Mouse (Mus musculus) heart, embryonic 11.5 days (tissue): ENCODE measurements at regions not wholly inside any gene's neighbourhood (a gene's known extent, or its start where the extent isn't known, plus 50 kb on each side); places are given as distances from the start of the nearest gene placed in this dataset.

Source experiments
- ATAC-seq: fragments of 200-750 bp; cut with Nextera tagmentation; replicated peaks from 2 replicates; pipeline ENCODE4 v1.8.0; 2017; ENCODE audit warnings: moderate library complexity; ENCODE audit not compliant: insufficient number of reproducible peaks, low FRiP score, low TSS enrichment
- H3K27ac ChIP-seq: fragments of 300-500 bp; sonication (generic); 2 replicates; pipeline ENCODE4 v1.5.1; 2014; ENCODE audit warnings: mild to moderate bottlenecking, low read depth, low read length
- H3K27me3 ChIP-seq: fragments of 300-500 bp; sonication (generic); 2 replicates; pipeline ENCODE4 v1.6.1; 2014; ENCODE audit warnings: mild to moderate bottlenecking, low read length, mixed read lengths; ENCODE audit not compliant: control insufficient read depth, insufficient read depth
- H3K36me3 ChIP-seq: fragments of 300-500 bp; sonication (generic); 2 replicates; pipeline ENCODE4 v1.6.1; 2014; ENCODE audit warnings: mild to moderate bottlenecking, low read length, moderate library complexity, mixed read lengths; ENCODE audit not compliant: control insufficient read depth, insufficient read depth
- H3K4me1 ChIP-seq: fragments of 300-500 bp; sonication (generic); 2 replicates; pipeline ENCODE4 v1.6.1; 2014; ENCODE audit warnings: low read length; ENCODE audit not compliant: control insufficient read depth, insufficient read depth
- H3K4me2 ChIP-seq: fragments of 300-500 bp; sonication (generic); 2 replicates; pipeline ENCODE4 v1.6.1; 2014; ENCODE audit warnings: mild to moderate bottlenecking, moderate library complexity
- H3K4me3 ChIP-seq: fragments of 300-500 bp; sonication (generic); 2 replicates; pipeline ENCODE4 v1.5.1; 2014; ENCODE audit warnings: low read depth, low read length
- H3K9ac ChIP-seq: fragments of 300-500 bp; sonication (generic); 2 replicates; pipeline ENCODE4 v1.6.1; 2014; ENCODE audit warnings: mild to moderate bottlenecking, low read depth, low read length, moderate library complexity
- H3K9me3 ChIP-seq: fragments of 300-500 bp; sonication (generic); replicated peaks from 2 replicates; pipeline ENCODE4 v1.6.1; 2016; ENCODE audit warnings: low read length; ENCODE audit not compliant: control insufficient read depth
- WGBS: fragments of 180-500 bp; shearing (Covaris S2); extraction: QIAGEN DNeasy Blood & Tissue Kit; methylation state at CpG from one replicate; pipeline ENCODE4 v1.1.7; 2014; ENCODE audit not compliant: insufficient replicate concordance; 5-methylcytosine and 5-hydroxymethylcytosine counted together

DNA sequence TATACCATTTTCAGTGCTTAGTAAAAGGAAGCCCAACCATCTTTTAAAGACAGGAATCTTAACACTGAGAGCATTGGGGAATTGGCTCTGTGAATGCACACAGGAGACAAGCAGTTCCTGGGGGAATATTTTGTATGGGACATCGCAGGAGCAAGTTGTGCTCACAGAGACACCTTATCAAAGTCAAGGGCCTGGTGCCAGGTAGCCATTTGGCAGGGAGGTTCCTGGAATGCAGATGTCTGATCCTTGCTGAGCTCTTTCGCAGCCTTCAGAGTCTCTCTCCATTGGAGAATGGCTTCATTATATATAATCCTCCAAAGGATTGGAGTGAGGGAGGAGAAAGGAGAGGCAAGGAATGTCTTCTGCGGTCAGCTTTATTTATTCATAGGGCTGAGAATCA, 62.6 kb upstream of the Dock1 start:
- ATAC-seq: no peak
- H3K4me2 ChIP-seq: no peak overlapping the region
- H3K36me3 ChIP-seq: no peaks in the 10 kb centered on the region
- WGBS: 46% methylated on average over 3 of the region's 3 CpGs
- H3K9me3 ChIP-seq: no peaks in the 10 kb centered on the region
- no peaks in the 10 kb centered on the region for H3K4me1 ChIP-seq
- no peak overlapping the region for H3K4me3 ChIP-seq
- no peak overlapping the region for H3K9ac ChIP-seq
- H3K27me3 ChIP-seq: no peaks in the 10 kb centered on the region
- H3K27ac ChIP-seq: no peak overlapping the region

DNA sequence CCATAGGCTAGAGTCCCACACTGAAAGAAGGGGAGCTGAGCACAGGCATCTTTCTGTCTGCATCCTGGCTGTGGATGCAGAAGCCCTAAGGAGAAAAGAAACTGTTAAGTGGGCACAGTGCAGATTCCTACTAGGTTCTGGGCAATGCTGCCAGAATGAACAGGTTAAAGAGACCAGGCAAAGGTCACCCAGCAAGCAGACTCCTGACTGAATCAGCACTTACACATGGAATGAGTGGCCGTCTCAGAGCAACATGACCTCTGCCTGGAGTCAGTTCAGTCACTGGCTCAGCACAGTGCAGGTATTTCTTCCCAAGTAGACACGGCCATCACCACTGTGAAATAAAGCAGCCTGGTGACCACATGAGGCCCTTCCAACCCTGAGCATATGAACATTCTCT, 60.3 kb upstream of the Dock1 start:
- WGBS: 40% methylated on average over 2 of the region's 2 CpGs

DNA sequence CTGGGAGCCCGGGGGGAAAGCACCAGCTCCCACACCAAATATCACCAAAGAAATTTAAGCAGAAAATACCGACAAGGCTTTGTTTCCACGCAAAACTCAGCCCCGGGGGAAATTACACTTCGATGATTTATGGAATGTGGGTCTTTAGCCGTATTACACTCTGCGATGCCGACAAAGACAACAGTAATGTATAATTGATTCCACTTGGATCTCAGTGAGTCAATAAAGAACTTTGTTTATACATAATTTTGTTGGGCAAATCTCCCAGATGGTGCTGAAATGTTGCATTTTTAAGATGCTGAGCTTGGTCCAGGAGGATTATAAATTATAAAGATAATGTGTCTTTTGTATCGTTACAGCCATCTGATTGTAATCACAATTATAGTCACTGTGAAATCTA, 59.1 kb upstream of the Dock1 start:
- H3K36me3 ChIP-seq: no peaks in the 10 kb centered on the region
- 87% methylated on average over 9 of the region's 9 CpGs for WGBS
- H3K27ac ChIP-seq: no peak overlapping the region
- H3K9me3 ChIP-seq: no peaks in the 10 kb centered on the region
- no peaks in the 10 kb centered on the region for H3K4me1 ChIP-seq
- ATAC-seq: no peak
- H3K4me3 ChIP-seq: no peak overlapping the region
- no peak overlapping the region for H3K9ac ChIP-seq
- H3K27me3 ChIP-seq: no peaks in the 10 kb centered on the region
- no peak overlapping the region for H3K4me2 ChIP-seq

More for the DNA sequence above, 60.3 kb upstream of the Dock1 start:
- Histone ChIP-seq H3K27ac (no peak overlapping the region), H3K4me2 (no peak overlapping the region), H3K9ac (no peak overlapping the region), H3K4me3 (no peak overlapping the region), H3K9me3 (no peaks in the 10 kb centered on the region), H3K27me3 (no peaks in the 10 kb centered on the region), H3K36me3 (no peaks in the 10 kb centered on the region), H3K4me1 (no peaks in the 10 kb centered on the region)
- no peak for ATAC-seq

DNA sequence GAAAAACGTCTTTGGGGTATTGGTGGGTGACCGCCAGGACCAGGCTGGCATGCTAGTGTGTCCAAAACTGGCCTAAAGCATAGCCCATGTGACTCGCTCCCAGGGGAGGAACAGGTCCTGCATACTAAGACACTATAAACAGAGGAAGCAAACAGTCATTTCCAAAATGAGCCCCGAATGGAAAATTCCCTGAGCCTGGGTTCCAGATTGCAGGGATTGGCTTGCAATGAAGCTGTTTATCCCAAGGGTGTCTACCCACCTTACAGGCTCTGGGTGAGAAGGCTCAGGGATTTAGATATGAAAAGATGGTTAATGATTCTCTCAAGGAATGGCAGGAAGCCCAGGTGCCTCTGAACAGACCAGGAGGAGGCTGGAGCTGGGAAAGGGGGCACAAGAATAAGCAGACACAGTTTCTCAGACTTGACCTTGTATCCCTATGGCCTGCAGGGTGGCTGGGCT, 58.2 kb upstream of the Dock1 start:
- no peak for ATAC-seq
- Histone ChIP-seq H3K4me3 (no peak overlapping the region), H3K4me2 (no peak overlapping the region), H3K4me1 (no peaks in the 10 kb centered on the region), H3K9ac (no peak overlapping the region), H3K36me3 (no peaks in the 10 kb centered on the region), H3K9me3 (no peaks in the 10 kb centered on the region), H3K27ac (no peak overlapping the region), H3K27me3 (no peaks in the 10 kb centered on the region)
- 86% methylated on average over 4 of the region's 4 CpGs for WGBS

DNA sequence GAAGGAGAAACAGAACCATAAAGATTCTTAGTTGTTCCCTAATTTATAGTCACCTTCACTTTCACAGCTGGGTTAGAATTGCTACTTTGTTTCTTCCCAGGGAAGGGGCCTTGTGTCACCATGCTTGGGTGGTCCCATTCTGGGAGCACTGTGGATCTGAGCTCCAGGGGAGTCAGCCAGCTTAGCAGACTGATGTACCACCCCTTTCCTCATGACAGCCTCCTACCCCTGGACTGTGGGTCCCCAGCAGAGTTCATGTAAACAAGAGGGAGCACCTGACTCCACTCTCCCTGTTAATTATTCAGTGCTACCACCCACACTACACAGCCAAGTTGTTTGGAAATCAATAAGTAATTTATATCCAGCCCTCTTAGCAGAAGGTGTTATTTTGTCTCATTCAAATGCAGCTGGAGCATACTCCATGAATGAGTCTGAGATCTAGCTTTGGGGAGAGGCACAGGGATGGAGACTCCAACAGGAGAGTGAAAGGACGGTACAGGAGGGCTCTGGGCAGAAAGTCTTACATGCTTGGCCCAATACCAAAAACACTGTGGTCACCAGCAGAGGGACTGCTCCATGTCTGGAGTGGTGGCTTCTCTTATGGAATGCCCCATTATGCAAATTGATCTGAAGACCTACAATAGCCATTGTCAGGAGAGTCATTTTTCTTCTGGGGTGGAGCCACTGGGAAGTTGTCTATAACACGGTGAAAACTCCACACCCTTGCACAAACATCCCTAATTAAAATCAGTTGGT, 51.1 kb upstream of the Dock1 start:
- no peak for ATAC-seq
- WGBS: 64% methylated on average over 2 of the region's 2 CpGs
- Histone ChIP-seq H3K9me3 (no peaks in the 10 kb centered on the region), H3K4me2 (no peak overlapping the region), H3K36me3 (no peaks in the 10 kb centered on the region), H3K4me1 (no peaks in the 10 kb centered on the region), H3K9ac (no peak overlapping the region), H3K27ac (no peak overlapping the region), H3K4me3 (no peak overlapping the region), H3K27me3 (no peaks in the 10 kb centered on the region)

DNA sequence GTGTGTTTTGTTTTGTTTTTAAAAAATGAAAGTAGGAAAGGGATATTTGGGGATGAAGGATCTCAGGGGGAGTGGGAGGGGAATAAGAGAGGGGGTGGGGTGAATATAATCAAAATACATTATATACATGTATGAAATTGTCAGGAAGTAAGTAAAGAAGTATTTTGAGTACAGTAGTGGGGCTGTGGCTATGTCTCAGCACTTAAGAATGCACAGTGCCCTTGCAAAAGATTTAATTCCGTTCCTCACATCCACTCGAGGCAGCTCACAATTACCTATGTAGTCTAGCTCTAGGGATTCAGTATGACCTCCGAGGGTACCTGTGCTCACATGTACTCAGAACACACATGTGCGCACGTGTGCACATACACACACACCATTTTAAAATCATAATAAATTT, 50.4 kb upstream of the Dock1 start:
- no peaks in the 10 kb centered on the region for H3K36me3 ChIP-seq
- H3K9ac ChIP-seq: no peak overlapping the region
- H3K27me3 ChIP-seq: no peaks in the 10 kb centered on the region
- no peak overlapping the region for H3K27ac ChIP-seq
- H3K4me2 ChIP-seq: no peak overlapping the region
- H3K4me1 ChIP-seq: no peaks in the 10 kb centered on the region
- WGBS: 78% methylated on average over 5 of the region's 5 CpGs
- no peak for ATAC-seq
- no peaks in the 10 kb centered on the region for H3K9me3 ChIP-seq
- H3K4me3 ChIP-seq: no peak overlapping the region
